Mouse (Mus musculus): ENCODE data around the gene Pard6a. TPM values are rescaled to one million over a fixed set of nuclear protein-coding genes. Genes with fewer than 3 reads are reported as not detected.

Pard6a gene
- polyA plus RNA-seq, 1 experiment from 2014 or later: 19.6 TPM

DNA sequence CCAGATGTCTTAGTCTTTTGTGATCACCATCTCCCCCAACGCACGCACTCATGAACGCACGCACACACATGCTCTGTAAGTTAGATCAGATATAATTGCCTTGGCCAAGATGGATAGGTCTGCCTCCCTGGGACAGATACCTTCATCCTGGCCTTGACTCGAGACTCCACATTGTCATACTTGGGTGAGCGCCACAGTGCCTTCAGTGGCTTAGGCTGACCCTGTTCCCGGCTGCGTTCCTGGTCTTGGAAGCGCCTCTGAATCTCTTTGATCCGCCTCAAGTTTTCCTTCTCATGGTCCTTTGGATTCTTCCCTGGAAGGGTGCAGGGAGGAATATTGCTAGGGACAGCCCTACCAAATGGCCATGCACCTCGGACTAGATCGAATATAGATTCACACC lies 5.5 kb downstream of the Pard6a start:
- 64% methylated on average over 12 of the region's 12 CpGs for WGBS
- no peak overlapping the region for H3K27ac ChIP-seq
- H3K36me3 ChIP-seq (ENCODE audit: insufficient read depth, low read length): peaks cover 6% of the 10 kb centered on the region; the same call in 1 of the 2 replicates
- no peaks in the 10 kb centered on the region for H3K27me3 ChIP-seq (ENCODE audit: insufficient read depth, low read length)
- no peak overlapping the region for H3K4me3 ChIP-seq (replicated peaks; ENCODE audit: low read depth, low read length)
- DNase-seq (ENCODE audit: low spot score): no peak
- no peak overlapping the region for H3K9ac ChIP-seq (ENCODE audit: low read depth, low read length)
- H3K9me3 ChIP-seq (replicated peaks; ENCODE audit: low read length): no peaks in the 10 kb centered on the region
- H3K4me2 ChIP-seq (ENCODE audit: low read length): peak overlapping the region; percentile 96; the same call in 1 of the 2 replicates
- H3K4me1 ChIP-seq (replicated peaks; ENCODE audit: insufficient read depth, low read length): peaks cover 6% of the 10 kb centered on the region; the same call in 1 of the 2 replicates
- no peak for ATAC-seq (replicated peaks; ENCODE audit: low FRiP score, low read depth)
- no peak for TF ChIP-seq CTCF (IDR thresholded peaks at IDR 0.05; ENCODE audit: low read depth)

DNA sequence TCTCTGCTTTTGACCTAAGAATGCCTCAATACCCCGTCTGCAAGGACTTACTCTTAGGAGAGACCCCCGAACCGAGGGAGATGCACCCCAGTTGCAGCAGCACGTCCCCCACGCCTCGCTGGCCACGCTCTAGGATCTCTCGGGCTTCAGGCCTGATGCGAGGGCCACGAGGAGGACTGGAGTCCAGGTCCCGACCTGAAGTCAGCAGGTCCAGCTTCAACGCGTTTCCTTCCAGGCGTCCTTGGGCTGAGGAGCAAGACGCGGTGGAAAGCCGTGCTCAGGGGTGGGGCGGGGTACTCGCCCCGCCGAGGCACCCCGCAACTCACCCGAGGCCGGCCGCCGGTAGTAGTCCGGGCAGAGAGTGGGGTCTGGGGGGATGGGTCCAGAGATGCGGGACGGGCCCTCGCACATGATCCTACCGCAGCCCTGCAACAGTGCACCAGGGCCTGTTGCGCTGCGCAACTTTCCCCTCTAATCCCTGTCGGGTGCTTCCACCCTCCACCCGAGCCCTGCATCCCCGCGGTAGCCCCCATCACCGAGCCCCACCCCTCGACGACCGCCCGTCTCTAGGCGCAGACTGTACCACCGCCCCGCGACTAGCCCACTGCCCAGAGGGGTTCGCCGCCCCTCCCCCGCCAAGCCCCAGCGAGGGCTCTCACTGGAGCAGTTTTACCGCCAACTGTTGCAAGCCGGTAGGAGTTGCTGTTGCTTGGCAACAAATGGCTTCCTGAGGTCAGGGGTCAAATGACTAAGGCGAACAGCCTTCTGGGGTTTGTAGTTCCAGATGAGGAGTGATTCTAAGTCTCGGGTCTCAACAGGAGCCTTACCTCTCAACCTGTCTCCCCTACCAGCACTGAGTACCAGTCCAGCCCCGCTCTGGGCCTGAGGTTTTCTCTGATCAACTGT lies 6.8 kb downstream of the Pard6a start, which contains the start of the genes 4933405L10Rik and Enkd1:
Gene 4933405L10Rik (plus strand): TSS at position 158 of the 906 bp plus-strand sequence.
Gene Enkd1 (minus strand): TSS at position 713 of the 906 bp plus-strand sequence.
- DNase-seq (ENCODE audit: low spot score) (peak; percentile 95), ATAC-seq (replicated peaks; ENCODE audit: low FRiP score, low read depth) (peak; percentile 67)
- no peaks in the 10 kb centered on the region for H3K9me3 ChIP-seq (replicated peaks; ENCODE audit: low read length)
- no peak for TF ChIP-seq CTCF (IDR thresholded peaks at IDR 0.05; ENCODE audit: low read depth)
- peaks cover 6% of the 10 kb centered on the region; the same call in 1 of the 2 replicates for H3K36me3 ChIP-seq (ENCODE audit: insufficient read depth, low read length)
- H3K4me3 ChIP-seq (replicated peaks; ENCODE audit: low read depth, low read length): peak within 1 kb of the TSS; percentile 71
- H3K4me2 ChIP-seq (ENCODE audit: low read length): peak within 1 kb of the TSS; percentile 96
- under 1% methylated on average over 53 of the region's 55 CpGs for WGBS
- no peaks in the 10 kb centered on the region for H3K27me3 ChIP-seq (ENCODE audit: insufficient read depth, low read length)
- peak within 1 kb of the TSS; percentile 71 for H3K9ac ChIP-seq (ENCODE audit: low read depth, low read length)
- 0 out of 2 replicates have a peak within 1 kb of the TSS, but pooled peaks have one; percentile 14 for H3K27ac ChIP-seq
- H3K4me1 ChIP-seq (replicated peaks; ENCODE audit: insufficient read depth, low read length): no peaks in the 10 kb centered on the region

DNA sequence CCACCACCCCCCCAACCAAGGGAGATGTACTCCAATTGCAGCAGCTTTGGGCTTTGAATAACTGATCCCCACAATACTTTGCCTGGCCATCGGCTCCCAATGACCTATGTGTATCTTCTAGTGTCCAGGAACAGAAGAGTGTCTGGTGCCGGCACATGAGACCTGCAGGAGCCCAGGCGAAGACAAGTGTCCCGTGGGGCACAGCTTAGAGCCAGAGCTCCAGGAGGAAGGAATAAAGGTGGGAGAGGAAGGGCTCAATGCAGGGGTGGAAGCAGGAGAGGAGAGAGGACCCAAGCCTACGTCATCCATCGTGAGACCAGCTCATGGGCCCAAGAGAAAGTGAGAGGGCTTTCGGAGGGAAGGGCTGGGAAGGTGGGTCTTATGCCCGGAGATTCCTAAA lies 7.7 kb downstream of the Pard6a start:
- no peak overlapping the region for H3K9ac ChIP-seq (ENCODE audit: low read depth, low read length)
- ATAC-seq (replicated peaks; ENCODE audit: low FRiP score, low read depth) (no peak), DNase-seq (ENCODE audit: low spot score) (no peak)
- H3K36me3 ChIP-seq (ENCODE audit: insufficient read depth, low read length): 0 out of 2 replicates have a peak, but pooled peaks cover 5% of the 10 kb centered on the region
- TF ChIP-seq CTCF (IDR thresholded peaks at IDR 0.05; ENCODE audit: low read depth): no peak
- H3K4me2 ChIP-seq (ENCODE audit: low read length): no peak overlapping the region
- no peak overlapping the region for H3K27ac ChIP-seq
- H3K4me1 ChIP-seq (replicated peaks; ENCODE audit: insufficient read depth, low read length): no peaks in the 10 kb centered on the region
- no peak overlapping the region for H3K4me3 ChIP-seq (replicated peaks; ENCODE audit: low read depth, low read length)
- 95% methylated on average over 8 of the region's 8 CpGs for WGBS
- H3K9me3 ChIP-seq (replicated peaks; ENCODE audit: low read length): no peaks in the 10 kb centered on the region
- H3K27me3 ChIP-seq (ENCODE audit: insufficient read depth, low read length): no peaks in the 10 kb centered on the region

DNA sequence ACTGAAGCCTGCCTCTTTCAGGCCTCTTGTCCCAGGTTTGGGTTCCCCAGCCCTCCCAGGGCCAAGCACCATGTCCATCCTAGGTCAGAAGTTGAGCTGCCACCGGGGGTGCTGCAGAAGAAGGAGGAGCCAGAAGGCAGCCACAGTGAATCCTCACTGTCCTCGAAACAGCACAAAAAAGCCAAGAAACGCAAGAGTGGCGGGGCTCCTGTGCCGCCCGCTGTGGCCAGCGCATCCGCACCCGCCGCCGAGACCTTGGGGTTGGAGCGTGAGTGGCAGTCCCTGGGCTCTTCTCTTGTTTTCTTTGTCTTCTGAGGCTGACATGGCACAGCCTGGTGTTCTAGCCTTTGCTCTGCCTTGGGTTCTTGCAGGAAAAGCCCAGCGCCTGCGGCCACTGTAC lies 8.4 kb downstream of the Pard6a start:
- no peak overlapping the region for H3K9ac ChIP-seq (ENCODE audit: low read depth, low read length)
- H3K27ac ChIP-seq: no peak overlapping the region
- ATAC-seq (replicated peaks; ENCODE audit: low FRiP score, low read depth) (no peak), DNase-seq (ENCODE audit: low spot score) (no peak)
- H3K36me3 ChIP-seq (ENCODE audit: insufficient read depth, low read length): no peaks in the 10 kb centered on the region
- TF ChIP-seq CTCF (IDR thresholded peaks at IDR 0.05; ENCODE audit: low read depth): no peak
- H3K4me3 ChIP-seq (replicated peaks; ENCODE audit: low read depth, low read length): no peak overlapping the region
- no peaks in the 10 kb centered on the region for H3K4me1 ChIP-seq (replicated peaks; ENCODE audit: insufficient read depth, low read length)
- H3K9me3 ChIP-seq (replicated peaks; ENCODE audit: low read length): no peaks in the 10 kb centered on the region
- no peaks in the 10 kb centered on the region for H3K27me3 ChIP-seq (ENCODE audit: insufficient read depth, low read length)
- 86% methylated on average over 14 of the region's 14 CpGs for WGBS
- no peak overlapping the region for H3K4me2 ChIP-seq (ENCODE audit: low read length)

DNA sequence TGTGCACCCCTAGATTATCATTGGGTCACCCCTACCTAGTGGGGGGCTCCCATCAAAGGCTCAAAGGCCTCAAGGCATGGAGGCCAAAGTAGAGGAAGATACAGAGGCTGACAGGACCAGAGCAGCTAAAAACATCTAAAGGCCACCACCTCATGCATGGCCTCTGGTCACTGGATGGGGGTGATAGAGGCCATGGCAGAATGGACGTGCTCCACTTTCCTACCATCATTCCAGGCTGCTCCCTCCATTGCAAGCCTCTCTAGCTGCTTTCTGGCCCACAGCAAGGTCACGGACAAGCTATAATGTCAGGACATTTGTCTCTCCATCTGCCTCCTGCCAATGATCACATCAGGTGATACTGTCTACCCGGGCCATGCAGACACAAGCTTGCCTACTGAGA lies 11.3 kb downstream of the Pard6a start:
- TF ChIP-seq CTCF (IDR thresholded peaks at IDR 0.05; ENCODE audit: low read depth): no peak

DNA sequence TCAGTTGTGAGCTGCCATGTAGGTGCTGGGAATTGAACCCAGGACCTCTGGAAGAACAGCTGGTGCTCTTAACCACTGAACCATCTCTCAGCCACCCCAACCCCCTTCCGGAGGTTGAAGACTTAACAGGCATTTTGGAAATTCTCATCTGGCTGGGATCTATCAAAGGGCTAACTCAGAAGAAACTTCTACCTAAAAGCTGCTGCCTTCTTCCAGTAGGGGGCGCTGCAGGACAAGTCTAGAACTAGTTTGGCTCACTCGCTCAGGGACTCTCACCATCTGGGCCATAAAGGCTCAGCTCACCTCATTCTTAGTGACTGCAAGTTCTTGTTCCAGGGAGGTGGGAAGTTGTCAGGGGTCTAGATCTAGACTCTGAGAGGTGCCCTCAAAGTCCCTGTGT lies 13.2 kb downstream of the Pard6a start:
- H3K4me3 ChIP-seq (replicated peaks; ENCODE audit: low read depth, low read length): no peak overlapping the region
- ATAC-seq (replicated peaks; ENCODE audit: low FRiP score, low read depth): peak; percentile 40

More for the DNA sequence above, 11.3 kb downstream of the Pard6a start:
- no peak overlapping the region for H3K4me2 ChIP-seq (ENCODE audit: low read length)
- H3K36me3 ChIP-seq (ENCODE audit: insufficient read depth, low read length): 0 out of 2 replicates have a peak, but pooled peaks cover 8% of the 10 kb centered on the region
- H3K4me3 ChIP-seq (replicated peaks; ENCODE audit: low read depth, low read length): no peak overlapping the region
- H3K9me3 ChIP-seq (replicated peaks; ENCODE audit: low read length): no peaks in the 10 kb centered on the region
- no peak overlapping the region for H3K27ac ChIP-seq
- H3K4me1 ChIP-seq (replicated peaks; ENCODE audit: insufficient read depth, low read length): no peaks in the 10 kb centered on the region
- ATAC-seq (replicated peaks; ENCODE audit: low FRiP score, low read depth) (no peak), DNase-seq (ENCODE audit: low spot score) (no peak)
- no peaks in the 10 kb centered on the region for H3K27me3 ChIP-seq (ENCODE audit: insufficient read depth, low read length)
- no peak overlapping the region for H3K9ac ChIP-seq (ENCODE audit: low read depth, low read length)
- 89% methylated on average over 3 of the region's 3 CpGs for WGBS

More for the DNA sequence above, 13.2 kb downstream of the Pard6a start:
- Histone ChIP-seq H3K4me1 (replicated peaks; ENCODE audit: insufficient read depth, low read length) (no peaks in the 10 kb centered on the region), H3K27ac (0 out of 2 replicates have a peak overlapping the region, but pooled peaks have one; percentile 36), H3K9ac (ENCODE audit: low read depth, low read length) (no peak overlapping the region), H3K4me2 (ENCODE audit: low read length) (no peak overlapping the region), H3K27me3 (ENCODE audit: insufficient read depth, low read length) (no peaks in the 10 kb centered on the region), H3K36me3 (ENCODE audit: insufficient read depth, low read length) (0 out of 2 replicates have a peak, but pooled peaks cover 8% of the 10 kb centered on the region), H3K9me3 (replicated peaks; ENCODE audit: low read length) (no peaks in the 10 kb centered on the region)
- peak; percentile 95 for DNase-seq (ENCODE audit: low spot score)
- WGBS: 12% methylated on average over 3 of the region's 3 CpGs
- peak; percentile 96 for TF ChIP-seq CTCF (IDR thresholded peaks at IDR 0.05; ENCODE audit: low read depth)

All from kidney, postnatal 0 days (tissue).